Mouse (Mus musculus): ENCODE measurements around the gene Nsdhl.

The Nsdhl gene

GRCm38 (mm10) chrX:72917884-72918681 is at the start of gene Nsdhl, which contains the start of gene Cetn2:
TSS of gene Nsdhl (plus strand) at chrX:72918557.
TSS of gene Cetn2 (minus strand) at chrX:72918411.
- 6% methylated on average over 41 of the region's 41 CpGs for WGBS

GRCm38 (mm10) chrX:72895388-72896054 is 22.8 kb upstream of the Nsdhl start:
- 26% methylated on average over 5 of the region's 5 CpGs for WGBS

GRCm38 (mm10) chrX:72896055-72896437 is 22.3 kb upstream of the Nsdhl start:
- 6% methylated on average over 1 of the region's 1 CpGs for WGBS

- WGBS: 33% methylated on average over 1 of the region's 1 CpGs
Observed at GRCm38 (mm10) chrX:72902530-72902929, 15.8 kb upstream of the Nsdhl start.

GRCm38 (mm10) chrX:72907619-72908403 is 10.5 kb upstream of the Nsdhl start:
- 70% methylated on average over 6 of the region's 6 CpGs for WGBS

- 4% methylated on average over 2 of the region's 2 CpGs for WGBS
Observed at GRCm38 (mm10) chrX:72908404-72908741, 10.0 kb upstream of the Nsdhl start.

- WGBS: 93% methylated on average over 1 of the region's 1 CpGs
Observed at GRCm38 (mm10) chrX:72911611-72912010, 6.7 kb upstream of the Nsdhl start.

- WGBS: 3% methylated on average over 6 of the region's 6 CpGs
Observed at GRCm38 (mm10) chrX:72918682-72919059, 314 bp downstream of the Nsdhl start.

- 74% methylated on average over 2 of the region's 2 CpGs for WGBS
Observed at GRCm38 (mm10) chrX:72921391-72921790, 3.0 kb downstream of the Nsdhl start.

GRCm38 (mm10) chrX:72953464-72953863 is 35.1 kb downstream of the Nsdhl start:
- 85% methylated on average over 4 of the region's 4 CpGs for WGBS

- WGBS: 92% methylated on average over 4 of the region's 4 CpGs
Observed at GRCm38 (mm10) chrX:72956486-72956885, 38.1 kb downstream of the Nsdhl start.

GRCm38 (mm10) chrX:72960431-72960830 is 42.1 kb downstream of the Nsdhl start:
- 66% methylated on average over 4 of the region's 4 CpGs for WGBS

GRCm38 (mm10) chrX:72961511-72961910 is 43.2 kb downstream of the Nsdhl start:
- WGBS: 79% methylated on average over 3 of the region's 3 CpGs

- WGBS: 67% methylated on average over 3 of the region's 3 CpGs
Observed at GRCm38 (mm10) chrX:72962743-72963142, 44.4 kb downstream of the Nsdhl start.

GRCm38 (mm10) chrX:72982831-72983230 is 64.5 kb downstream of the Nsdhl start:
- WGBS: 73% methylated on average over 6 of the region's 6 CpGs

- 77% methylated on average over 2 of the region's 2 CpGs for WGBS
Observed at GRCm38 (mm10) chrX:72985607-72986006, 67.2 kb downstream of the Nsdhl start.

GRCm38 (mm10) chrX:72986841-72987519 is 68.6 kb downstream of the Nsdhl start, which contains the start of gene Zfp185:
TSS of gene Zfp185 (plus strand) at chrX:72987339.
- WGBS: 7% methylated on average over 38 of the region's 45 CpGs

- WGBS: 10% methylated on average over 14 of the region's 14 CpGs
Observed at GRCm38 (mm10) chrX:72987520-72987905, 69.2 kb downstream of the Nsdhl start.

GRCm38 (mm10) chrX:72988431-72988830 is 70.1 kb downstream of the Nsdhl start:
- 95% methylated on average over 3 of the region's 3 CpGs for whole genome bisulfite sequencing

GRCm38 (mm10) chrX:72990581-72990980 is 72.2 kb downstream of the Nsdhl start:
- 43% methylated on average over 3 of the region's 3 CpGs for WGBS

- 66% methylated on average over 5 of the region's 5 CpGs for WGBS
Observed at GRCm38 (mm10) chrX:72992291-72992919, 74.0 kb downstream of the Nsdhl start.

Data from cerebral cortex, adult 2 months (tissue).